Mouse (Mus musculus): Measurements from ENCODE around the gene Mrpl44. TPM values are rescaled to one million over a fixed set of nuclear protein-coding genes. Genes with fewer than 3 reads are reported as not detected.

Gene Mrpl44
- 5.0 and 7.4 TPM in 2 replicates for polyA plus RNA-seq (2012; rRNA removed)

- Histone ChIP-seq H3K4me1 (ENCODE audit: control insufficient read depth, insufficient read depth, insufficient read length) (peaks cover 2% of the 10 kb centered on the region; the same call in 1 of the 2 replicates), H3K36me3 (ENCODE audit: control insufficient read depth, insufficient read depth, low read length) (peaks cover 16% of the 10 kb centered on the region), H3K27ac (ENCODE audit: insufficient read depth, low read length) (peak within 1 kb of the TSS; percentile 77), H3K4me3 (ENCODE audit: extremely low read depth, insufficient read depth, insufficient read length) (peak within 1 kb of the TSS; percentile 87), H3K27me3 (ENCODE audit: control insufficient read depth, insufficient read depth, low read length) (no peaks in the 10 kb centered on the region)
- under 1% methylated on average over 38 of the region's 38 CpGs for WGBS
- TF ChIP-seq CTCF (IDR thresholded peaks at IDR 0.05; ENCODE audit: extremely low read depth, insufficient read depth, insufficient read length, insufficient replicate concordance) = no peak
- peak; percentile 22; the same call in 1 of the 2 replicates for TF ChIP-seq POLR2A (IDR thresholded peaks at IDR 0.05; ENCODE audit: low read depth, low read length)
- peak; percentile 91 for DNase-seq (ENCODE audit: low read depth in 1 of 2, low spot score in 2 of 2)
Observed at GRCm38 (mm10) chr1:79775927-79776458, at the start of gene Mrpl44, which contains the start of gene Wdfy1. Gene Mrpl44, plus strand, starts transcription at chr1:79776018. Gene Wdfy1, minus strand, starts transcription at chr1:79776143.

GRCm38 (mm10) chr1:79734794-79735193 is 41.0 kb upstream of the Mrpl44 start:
- H3K36me3 ChIP-seq (ENCODE audit: control insufficient read depth, insufficient read depth, low read length) = peaks cover 5% of the 10 kb centered on the region
- H3K4me3 ChIP-seq (ENCODE audit: extremely low read depth, insufficient read depth, insufficient read length) = no peak overlapping the region
- no peaks in the 10 kb centered on the region for H3K27me3 ChIP-seq (ENCODE audit: control insufficient read depth, insufficient read depth, low read length)
- no peaks in the 10 kb centered on the region for H3K4me1 ChIP-seq (ENCODE audit: control insufficient read depth, insufficient read depth, insufficient read length)
- no peak for TF ChIP-seq CTCF (IDR thresholded peaks at IDR 0.05; ENCODE audit: extremely low read depth, insufficient read depth, insufficient read length, insufficient replicate concordance)
- TF ChIP-seq POLR2A (IDR thresholded peaks at IDR 0.05; ENCODE audit: low read depth, low read length) = no peak
- DNase-seq (ENCODE audit: low read depth in 1 of 2, low spot score in 2 of 2) = no peak
- no peak overlapping the region for H3K27ac ChIP-seq (ENCODE audit: insufficient read depth, low read length)
- 83% methylated on average over 5 of the region's 5 CpGs for WGBS

GRCm38 (mm10) chr1:79736408-79736807 is 39.4 kb upstream of the Mrpl44 start:
- TF ChIP-seq CTCF (IDR thresholded peaks at IDR 0.05; ENCODE audit: extremely low read depth, insufficient read depth, insufficient read length, insufficient replicate concordance) (no peak), POLR2A (IDR thresholded peaks at IDR 0.05; ENCODE audit: low read depth, low read length) (no peak)
- no peaks in the 10 kb centered on the region for H3K4me1 ChIP-seq (ENCODE audit: control insufficient read depth, insufficient read depth, insufficient read length)
- no peak overlapping the region for H3K4me3 ChIP-seq (ENCODE audit: extremely low read depth, insufficient read depth, insufficient read length)
- no peaks in the 10 kb centered on the region for H3K27me3 ChIP-seq (ENCODE audit: control insufficient read depth, insufficient read depth, low read length)
- no peak overlapping the region for H3K27ac ChIP-seq (ENCODE audit: insufficient read depth, low read length)
- peaks cover 8% of the 10 kb centered on the region for H3K36me3 ChIP-seq (ENCODE audit: control insufficient read depth, insufficient read depth, low read length)
- 92% methylated on average over 3 of the region's 3 CpGs for WGBS
- DNase-seq (ENCODE audit: low read depth in 1 of 2, low spot score in 2 of 2) = no peak

GRCm38 (mm10) chr1:79739726-79740125 is 36.1 kb upstream of the Mrpl44 start:
- no peak overlapping the region for H3K4me3 ChIP-seq (ENCODE audit: extremely low read depth, insufficient read depth, insufficient read length)
- peaks cover 5% of the 10 kb centered on the region for H3K36me3 ChIP-seq (ENCODE audit: control insufficient read depth, insufficient read depth, low read length)
- no peak for DNase-seq (ENCODE audit: low read depth in 1 of 2, low spot score in 2 of 2)
- no peak overlapping the region for H3K27ac ChIP-seq (ENCODE audit: insufficient read depth, low read length)
- TF ChIP-seq CTCF (IDR thresholded peaks at IDR 0.05; ENCODE audit: extremely low read depth, insufficient read depth, insufficient read length, insufficient replicate concordance) (no peak), POLR2A (IDR thresholded peaks at IDR 0.05; ENCODE audit: low read depth, low read length) (no peak)
- H3K4me1 ChIP-seq (ENCODE audit: control insufficient read depth, insufficient read depth, insufficient read length) = no peaks in the 10 kb centered on the region
- H3K27me3 ChIP-seq (ENCODE audit: control insufficient read depth, insufficient read depth, low read length) = no peaks in the 10 kb centered on the region
- 85% methylated on average over 2 of the region's 2 CpGs for WGBS

GRCm38 (mm10) chr1:79741002-79741401 is 34.8 kb upstream of the Mrpl44 start:
- Histone ChIP-seq H3K4me1 (ENCODE audit: control insufficient read depth, insufficient read depth, insufficient read length) (no peaks in the 10 kb centered on the region), H3K27ac (ENCODE audit: insufficient read depth, low read length) (no peak overlapping the region), H3K27me3 (ENCODE audit: control insufficient read depth, insufficient read depth, low read length) (no peaks in the 10 kb centered on the region), H3K4me3 (ENCODE audit: extremely low read depth, insufficient read depth, insufficient read length) (no peak overlapping the region), H3K36me3 (ENCODE audit: control insufficient read depth, insufficient read depth, low read length) (peaks cover 5% of the 10 kb centered on the region)
- DNase-seq (ENCODE audit: low read depth in 1 of 2, low spot score in 2 of 2) = no peak
- TF ChIP-seq CTCF (IDR thresholded peaks at IDR 0.05; ENCODE audit: extremely low read depth, insufficient read depth, insufficient read length, insufficient replicate concordance) (no peak), POLR2A (IDR thresholded peaks at IDR 0.05; ENCODE audit: low read depth, low read length) (no peak)
- WGBS = 36% methylated on average over 4 of the region's 4 CpGs

GRCm38 (mm10) chr1:79742949-79743348 is 32.9 kb upstream of the Mrpl44 start:
- TF ChIP-seq CTCF (IDR thresholded peaks at IDR 0.05; ENCODE audit: extremely low read depth, insufficient read depth, insufficient read length, insufficient replicate concordance) = no peak
- no peak for TF ChIP-seq POLR2A (IDR thresholded peaks at IDR 0.05; ENCODE audit: low read depth, low read length)
- Histone ChIP-seq H3K36me3 (ENCODE audit: control insufficient read depth, insufficient read depth, low read length) (peaks cover 4% of the 10 kb centered on the region; the same call in 1 of the 2 replicates), H3K27me3 (ENCODE audit: control insufficient read depth, insufficient read depth, low read length) (no peaks in the 10 kb centered on the region), H3K4me3 (ENCODE audit: extremely low read depth, insufficient read depth, insufficient read length) (no peak overlapping the region), H3K4me1 (ENCODE audit: control insufficient read depth, insufficient read depth, insufficient read length) (no peaks in the 10 kb centered on the region), H3K27ac (ENCODE audit: insufficient read depth, low read length) (no peak overlapping the region)
- 93% methylated on average over 7 of the region's 7 CpGs for WGBS
- no peak for DNase-seq (ENCODE audit: low read depth in 1 of 2, low spot score in 2 of 2)

GRCm38 (mm10) chr1:79743385-79743784 is 32.4 kb upstream of the Mrpl44 start:
- peaks cover 4% of the 10 kb centered on the region; the same call in 1 of the 2 replicates for H3K36me3 ChIP-seq (ENCODE audit: control insufficient read depth, insufficient read depth, low read length)
- DNase-seq (ENCODE audit: low read depth in 1 of 2, low spot score in 2 of 2) = no peak
- H3K27ac ChIP-seq (ENCODE audit: insufficient read depth, low read length) = no peak overlapping the region
- no peak for TF ChIP-seq POLR2A (IDR thresholded peaks at IDR 0.05; ENCODE audit: low read depth, low read length)
- no peak overlapping the region for H3K4me3 ChIP-seq (ENCODE audit: extremely low read depth, insufficient read depth, insufficient read length)
- no peaks in the 10 kb centered on the region for H3K4me1 ChIP-seq (ENCODE audit: control insufficient read depth, insufficient read depth, insufficient read length)
- no peaks in the 10 kb centered on the region for H3K27me3 ChIP-seq (ENCODE audit: control insufficient read depth, insufficient read depth, low read length)
- WGBS = 89% methylated on average over 1 of the region's 1 CpGs
